Mouse (Mus musculus): ENCODE measurements around the gene Batf. TPM values are rescaled to one million over a fixed set of nuclear protein-coding genes. Genes with fewer than 3 reads are reported as not detected.

The Batf gene
- polyA plus RNA-seq, 1 experiment from 2014 or later, result 0.95 TPM

DNA sequence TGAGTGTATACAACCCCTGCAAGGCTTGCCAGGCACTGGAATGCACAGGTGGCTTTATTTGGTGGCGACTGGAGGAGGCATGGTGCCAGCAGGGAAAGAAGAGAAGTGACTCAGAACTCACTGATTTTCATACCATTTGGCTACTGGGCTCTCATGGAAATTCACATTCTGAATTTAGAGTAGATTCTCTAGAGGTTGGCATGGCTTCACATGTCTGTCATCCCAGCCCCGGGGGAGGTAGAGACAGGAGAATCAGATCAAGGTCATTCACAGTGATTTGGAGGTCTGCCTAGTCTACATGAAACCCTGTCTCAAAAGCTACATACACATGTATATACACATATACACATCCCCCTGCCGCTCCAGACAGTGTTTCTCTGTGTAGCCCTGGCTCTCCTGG, 50.5 kb downstream of the Batf start:
- Histone ChIP-seq H3K27ac (no peak overlapping the region), H3K4me3 (no peak overlapping the region), H3K9me3 (no peaks in the 10 kb centered on the region), H3K27me3 (replicated peaks) (no peaks in the 10 kb centered on the region), H3K9ac (no peak overlapping the region), H3K4me2 (replicated peaks) (no peak overlapping the region), H3K36me3 (no peaks in the 10 kb centered on the region), H3K4me1 (no peaks in the 10 kb centered on the region)
- 82% methylated on average over 3 of the region's 3 CpGs for WGBS
- ATAC-seq (ENCODE audit: low FRiP score, low read depth), result no peak

DNA sequence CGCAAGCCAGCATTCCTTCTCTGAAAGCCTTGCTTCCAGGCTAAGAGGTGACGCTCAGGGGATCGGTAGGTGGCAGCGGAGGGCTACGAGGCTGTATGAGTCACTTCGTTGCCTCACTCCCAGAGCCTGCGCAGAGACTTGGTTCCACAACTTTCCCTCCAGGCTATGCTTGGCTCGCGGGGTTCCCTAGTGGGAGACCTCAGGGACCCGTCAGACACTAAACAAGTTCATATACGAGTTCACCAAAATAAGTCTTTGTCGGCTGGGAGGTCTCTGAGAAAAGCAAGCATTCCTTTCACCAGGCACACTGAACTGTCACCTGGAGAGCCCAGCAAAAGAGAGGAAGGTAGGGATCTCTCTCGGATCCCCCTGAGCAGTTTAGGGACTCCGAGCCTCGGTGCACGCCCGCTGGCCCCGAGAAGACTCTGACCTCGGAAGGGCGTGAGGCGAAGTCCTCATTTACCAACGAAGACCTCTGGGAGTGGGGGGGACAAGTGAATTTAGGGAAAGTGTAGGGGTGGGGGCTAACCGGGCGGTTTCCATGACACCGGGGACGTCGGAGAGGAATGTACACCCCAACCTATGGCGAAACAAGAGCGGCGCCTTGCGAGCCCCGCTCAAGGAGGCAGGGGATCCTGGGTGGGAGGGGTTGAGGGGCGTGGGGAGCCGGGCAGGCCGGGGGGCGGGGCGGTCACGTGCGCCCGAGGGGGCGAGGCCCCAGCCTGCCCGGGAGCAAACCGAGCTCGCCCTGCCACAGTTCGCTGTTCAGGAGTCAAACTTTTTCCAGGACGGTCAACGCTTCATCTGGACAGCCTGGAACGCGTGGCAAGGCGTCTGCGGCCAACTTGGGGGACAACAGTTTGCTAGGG, 59.6 kb downstream of the Batf start, which contains the start of gene Flvcr2:
TSS of gene Flvcr2 (plus strand) at position 713 of the 869 bp plus-strand sequence.
- H3K4me2 ChIP-seq (replicated peaks), result peak within 1 kb of the TSS; percentile 94
- H3K4me3 ChIP-seq, result peak within 1 kb of the TSS; percentile 38
- under 1% methylated on average over 51 of the region's 51 CpGs for WGBS
- H3K36me3 ChIP-seq, result no peaks in the 10 kb centered on the region
- no peaks in the 10 kb centered on the region for H3K9me3 ChIP-seq
- ATAC-seq (ENCODE audit: low FRiP score, low read depth), result peak; percentile 83
- peak within 1 kb of the TSS; percentile 39 for H3K9ac ChIP-seq
- peaks cover 12% of the 10 kb centered on the region for H3K4me1 ChIP-seq
- H3K27ac ChIP-seq, result no peak within 1 kb of the TSS
- H3K27me3 ChIP-seq (replicated peaks), result peaks cover 14% of the 10 kb centered on the region

DNA sequence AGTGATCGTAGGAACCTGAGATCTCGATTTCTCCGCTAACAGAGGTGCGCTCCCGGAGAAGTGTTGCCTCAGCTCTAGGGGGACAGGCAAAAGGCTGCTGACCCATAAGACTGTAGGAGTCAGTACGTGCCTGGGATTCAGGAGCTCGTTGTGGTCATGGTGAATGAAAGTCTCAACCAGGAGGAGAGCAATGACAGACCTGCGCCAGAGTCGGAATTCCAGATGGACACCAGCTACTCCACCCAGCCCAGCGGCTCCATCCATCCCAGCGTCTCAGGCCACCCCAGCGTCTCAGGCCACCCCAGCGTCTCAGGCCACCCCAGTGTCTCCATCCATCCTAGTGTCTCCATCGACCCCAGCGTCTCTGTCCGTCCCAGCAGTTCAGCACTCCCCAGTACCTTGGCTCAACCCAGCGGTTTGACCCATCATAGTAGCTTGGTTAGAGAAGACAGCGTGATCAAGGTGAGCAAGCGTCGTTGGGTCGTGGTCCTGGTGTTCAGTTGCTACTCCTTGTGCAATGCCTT, 60.3 kb downstream of the Batf start:
- Histone ChIP-seq H3K9me3 (no peaks in the 10 kb centered on the region), H3K36me3 (no peaks in the 10 kb centered on the region), H3K4me2 (replicated peaks) (peak overlapping the region; percentile 94), H3K4me1 (peaks cover 12% of the 10 kb centered on the region), H3K9ac (peak overlapping the region; percentile 39), H3K27me3 (replicated peaks) (peaks cover 14% of the 10 kb centered on the region), H3K27ac (no peak overlapping the region), H3K4me3 (peak overlapping the region; percentile 38)
- 21% methylated on average over 21 of the region's 21 CpGs for WGBS
- no peak for ATAC-seq (ENCODE audit: low FRiP score, low read depth)

DNA sequence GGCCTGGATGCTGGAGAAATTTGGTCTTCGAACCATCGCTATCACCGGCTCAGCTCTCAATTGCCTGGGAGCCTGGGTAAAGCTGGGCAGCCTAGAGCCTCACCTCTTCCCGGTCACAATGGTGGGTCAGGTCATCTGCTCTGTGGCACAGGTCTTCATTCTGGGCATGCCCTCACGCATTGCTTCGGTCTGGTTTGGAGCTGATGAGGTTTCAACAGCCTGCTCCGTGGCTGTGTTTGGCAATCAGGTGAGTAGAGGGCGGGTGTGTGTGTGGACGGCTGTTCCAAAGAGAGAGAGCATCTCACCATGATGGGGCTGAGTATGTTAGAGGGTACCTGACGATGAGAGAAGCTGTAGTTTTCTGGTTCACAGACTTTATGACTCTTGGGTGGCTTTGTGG, 60.9 kb downstream of the Batf start:
- 90% methylated on average over 10 of the region's 10 CpGs for WGBS
- no peaks in the 10 kb centered on the region for H3K9me3 ChIP-seq
- no peak overlapping the region for H3K27ac ChIP-seq
- peak overlapping the region; percentile 94 for H3K4me2 ChIP-seq (replicated peaks)
- ATAC-seq (ENCODE audit: low FRiP score, low read depth), result no peak
- H3K9ac ChIP-seq, result no peak overlapping the region
- H3K36me3 ChIP-seq, result no peaks in the 10 kb centered on the region
- H3K27me3 ChIP-seq (replicated peaks), result peaks cover 14% of the 10 kb centered on the region
- H3K4me3 ChIP-seq, result no peak overlapping the region
- peaks cover 12% of the 10 kb centered on the region for H3K4me1 ChIP-seq

DNA sequence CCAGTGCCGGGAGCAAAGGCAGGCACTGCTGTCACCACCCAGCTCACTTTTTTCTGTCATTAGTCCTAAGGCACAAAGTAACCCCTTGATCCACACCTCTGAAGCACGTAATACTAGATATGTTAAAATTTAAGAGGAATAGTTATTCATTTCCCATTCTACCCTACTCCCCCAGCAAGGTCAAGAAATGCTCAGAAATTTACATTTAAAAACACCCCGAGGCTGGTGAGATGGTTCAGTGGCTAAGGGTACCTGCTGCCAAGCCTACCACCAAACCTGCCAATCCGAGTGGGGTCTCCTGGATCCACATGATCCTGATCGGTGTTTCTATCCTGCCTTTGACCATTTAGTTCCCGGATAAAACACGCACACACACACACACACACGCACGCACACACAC, 63.4 kb downstream of the Batf start:
- H3K9ac ChIP-seq, result no peak overlapping the region
- WGBS, result 88% methylated on average over 9 of the region's 9 CpGs
- H3K36me3 ChIP-seq, result no peaks in the 10 kb centered on the region
- H3K27me3 ChIP-seq (replicated peaks), result peaks cover 14% of the 10 kb centered on the region
- H3K4me3 ChIP-seq, result no peak overlapping the region
- H3K4me2 ChIP-seq (replicated peaks), result no peak overlapping the region
- H3K27ac ChIP-seq, result no peak overlapping the region
- no peak for ATAC-seq (ENCODE audit: low FRiP score, low read depth)
- peaks cover 12% of the 10 kb centered on the region for H3K4me1 ChIP-seq
- no peaks in the 10 kb centered on the region for H3K9me3 ChIP-seq

DNA sequence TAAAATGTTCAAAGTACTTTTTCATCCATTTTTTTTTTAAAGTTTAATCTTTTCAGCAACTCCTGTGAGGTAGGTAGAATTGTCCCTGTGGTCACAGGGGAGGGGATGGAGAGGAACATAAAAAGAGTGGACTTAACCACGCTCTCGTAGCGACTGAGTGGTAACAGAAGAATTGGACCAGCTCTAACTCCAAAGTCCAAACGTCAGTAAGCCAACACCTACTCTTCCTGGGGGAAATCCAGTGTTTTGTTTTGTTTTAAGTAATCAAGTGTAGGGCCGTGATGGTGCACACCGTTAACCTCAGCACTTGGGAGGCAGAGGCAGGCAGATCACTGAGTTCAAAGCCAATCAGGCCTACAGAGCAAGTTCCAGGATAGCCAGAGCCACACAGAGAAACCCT, 65.6 kb downstream of the Batf start:
- ATAC-seq (ENCODE audit: low FRiP score, low read depth), result no peak
- no peak overlapping the region for H3K4me2 ChIP-seq (replicated peaks)
- 87% methylated on average over 6 of the region's 6 CpGs for WGBS

DNA sequence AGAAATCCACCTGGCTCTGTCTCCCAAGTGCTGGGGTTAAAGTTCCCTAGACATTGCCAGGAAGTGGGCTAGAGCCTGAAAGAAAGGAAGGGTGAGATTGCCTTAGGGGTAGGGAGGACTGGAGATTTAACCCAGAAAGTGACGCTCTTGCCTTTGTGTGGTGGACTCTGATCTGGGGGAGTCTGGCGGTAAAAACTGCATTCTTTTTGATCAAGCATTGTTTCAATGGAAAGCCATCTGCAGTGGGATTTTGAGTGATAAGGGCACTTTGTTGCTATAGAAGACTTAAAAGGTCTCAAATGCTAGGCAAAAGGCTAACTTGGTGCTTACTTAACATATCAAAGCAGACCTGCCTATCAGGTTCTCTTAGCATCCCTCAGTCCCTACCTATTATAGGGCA, 66.8 kb downstream of the Batf start:
- no peaks in the 10 kb centered on the region for H3K4me1 ChIP-seq
- H3K9me3 ChIP-seq, result no peaks in the 10 kb centered on the region
- no peak for ATAC-seq (ENCODE audit: low FRiP score, low read depth)
- H3K27me3 ChIP-seq (replicated peaks), result no peaks in the 10 kb centered on the region
- no peak overlapping the region for H3K4me3 ChIP-seq
- WGBS, result 41% methylated on average over 2 of the region's 2 CpGs
- no peak overlapping the region for H3K27ac ChIP-seq
- H3K4me2 ChIP-seq (replicated peaks), result no peak overlapping the region
- H3K36me3 ChIP-seq, result no peaks in the 10 kb centered on the region
- no peak overlapping the region for H3K9ac ChIP-seq

More for the DNA sequence above, 65.6 kb downstream of the Batf start:
- Histone ChIP-seq H3K27ac (no peak overlapping the region), H3K4me3 (no peak overlapping the region), H3K4me1 (no peaks in the 10 kb centered on the region), H3K36me3 (no peaks in the 10 kb centered on the region), H3K9ac (no peak overlapping the region), H3K27me3 (replicated peaks) (peaks cover 4% of the 10 kb centered on the region; the same call in 1 of the 2 replicates), H3K9me3 (no peaks in the 10 kb centered on the region)

DNA sequence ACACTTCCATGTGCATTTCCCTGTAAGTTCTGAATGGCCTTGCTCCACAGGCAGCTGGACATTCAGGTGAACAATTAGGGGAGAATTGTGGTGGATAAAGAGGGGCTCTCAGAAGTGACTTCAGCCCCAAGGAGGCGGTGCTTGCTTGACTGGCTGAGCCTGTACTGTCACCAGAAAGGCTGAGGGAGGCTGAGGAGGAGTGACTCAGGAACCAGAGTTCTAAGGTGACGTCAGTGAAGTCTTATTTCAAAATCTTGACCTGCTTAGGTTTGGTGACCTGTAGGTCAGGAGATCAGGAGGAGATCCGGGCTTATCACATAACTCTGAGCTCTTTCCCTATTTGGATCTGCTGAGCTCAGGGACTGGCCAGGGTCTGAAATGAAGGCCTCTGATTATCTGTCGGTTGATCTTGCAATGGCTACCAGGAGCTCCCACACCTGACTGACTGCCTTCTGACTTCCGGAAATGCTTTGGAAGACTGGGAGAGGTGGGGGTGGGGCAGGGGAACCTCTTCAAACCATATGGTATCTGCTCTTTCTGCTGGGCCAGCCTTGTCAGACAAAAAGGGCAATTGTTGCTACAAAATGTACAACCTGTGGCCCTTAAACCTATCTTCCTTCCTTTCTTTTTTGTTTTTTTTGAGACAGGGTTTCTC, 68.3 kb downstream of the Batf start:
- Histone ChIP-seq H3K9me3 (no peaks in the 10 kb centered on the region), H3K27me3 (replicated peaks) (no peaks in the 10 kb centered on the region), H3K4me1 (no peaks in the 10 kb centered on the region), H3K27ac (no peak overlapping the region), H3K4me3 (no peak overlapping the region), H3K4me2 (replicated peaks) (no peak overlapping the region), H3K9ac (no peak overlapping the region), H3K36me3 (no peaks in the 10 kb centered on the region)
- no peak for ATAC-seq (ENCODE audit: low FRiP score, low read depth)
- 81% methylated on average over 5 of the region's 5 CpGs for WGBS

DNA sequence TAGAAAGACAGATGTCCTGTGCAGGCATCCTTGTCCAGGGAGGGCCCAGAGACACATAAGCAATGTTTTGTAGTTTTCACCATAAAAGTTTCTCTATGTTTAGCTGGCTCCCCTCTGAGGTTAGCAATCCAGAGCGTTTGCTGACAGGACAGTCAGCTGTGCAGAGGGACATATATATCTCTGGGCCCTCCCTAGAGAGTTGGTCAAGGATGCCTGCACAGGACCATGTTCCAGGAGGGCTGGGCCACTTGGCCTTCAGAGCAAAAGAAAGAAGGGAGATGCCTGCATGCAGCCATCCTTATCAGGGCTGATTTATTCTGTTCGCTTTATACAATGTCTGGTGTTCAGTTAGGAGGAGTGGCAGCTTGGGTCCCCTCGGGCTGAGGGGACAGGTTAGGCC, 70.0 kb downstream of the Batf start:
- WGBS, result 80% methylated on average over 3 of the region's 3 CpGs
- no peaks in the 10 kb centered on the region for H3K36me3 ChIP-seq
- no peak overlapping the region for H3K4me2 ChIP-seq (replicated peaks)
- H3K9ac ChIP-seq, result no peak overlapping the region
- no peak overlapping the region for H3K27ac ChIP-seq
- no peaks in the 10 kb centered on the region for H3K9me3 ChIP-seq
- H3K27me3 ChIP-seq (replicated peaks), result no peaks in the 10 kb centered on the region
- H3K4me1 ChIP-seq, result no peaks in the 10 kb centered on the region
- no peak overlapping the region for H3K4me3 ChIP-seq
- no peak for ATAC-seq (ENCODE audit: low FRiP score, low read depth)

DNA sequence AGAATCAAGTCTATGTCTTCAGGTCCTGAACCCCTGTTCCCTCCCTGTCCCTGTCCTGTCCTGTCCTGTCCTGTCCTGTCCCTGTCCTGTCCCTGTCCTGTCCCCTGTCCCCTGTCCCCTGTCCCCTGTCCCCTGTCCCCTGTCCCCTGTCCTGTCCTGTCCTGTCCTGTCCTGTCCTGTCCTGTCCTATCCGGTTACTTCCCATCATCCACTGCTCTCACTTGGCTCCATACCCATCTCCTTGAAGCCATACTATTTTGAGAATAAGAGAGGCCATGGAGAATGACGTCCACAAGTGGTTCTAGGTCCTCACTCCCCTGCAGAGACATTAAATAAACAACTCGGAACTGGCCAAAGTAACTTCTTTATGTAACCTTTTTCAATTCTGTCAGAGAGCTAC, 70.6 kb downstream of the Batf start:
- Histone ChIP-seq H3K9ac (no peak overlapping the region), H3K4me2 (replicated peaks) (no peak overlapping the region), H3K27me3 (replicated peaks) (no peaks in the 10 kb centered on the region), H3K9me3 (no peaks in the 10 kb centered on the region), H3K4me3 (no peak overlapping the region), H3K36me3 (no peaks in the 10 kb centered on the region), H3K27ac (no peak overlapping the region), H3K4me1 (no peaks in the 10 kb centered on the region)
- ATAC-seq (ENCODE audit: low FRiP score, low read depth), result no peak
- 72% methylated on average over 3 of the region's 3 CpGs for WGBS

Measured in neural tube, embryonic 12.5 days (tissue).